ENCODE assay signal across 8 mouse cellular contexts in genomic region chr2:166657451-166658011, GRCm38 (mm10). TPM values are rescaled to one million over a fixed set of nuclear protein-coding genes. Genes with fewer than 3 reads are reported as not detected.
DNase-seq lines count a peak whose midpoint lies in the region; ATAC-seq and TF ChIP-seq lines count a peak whose summit lies in the region.

No protein-coding gene starts in this region.

- WGBS in forebrain, postnatal 0 days: 41% methylated on average over 10 of the region's 10 CpGs
- WGBS in midbrain, embryonic 12.5 days: 26% methylated on average over 10 of the region's 10 CpGs

- TF ChIP-seq CTCF in forebrain, postnatal 0 days (IDR thresholded peaks at IDR 0.05; ENCODE audit: low read depth): no peak

- peak; percentile 72 for DNase-seq in embryo, embryonic 10 days (ENCODE audit: low spot score)
- no peak for DNase-seq in embryo, embryonic 9.5 days (ENCODE audit: extremely low spot score)
- DNase-seq in forebrain, postnatal 0 days: no peak
- DNase-seq in kidney, postnatal 14 days: peak; percentile 69
- DNase-seq in left cerebral cortex, adult 8-10 months (ENCODE audit: low spot score in 2 of 2): no peak
- DNase-seq in B cell, adult 2 months: no peak
- DNase-seq in cerebellum, postnatal 10 days: no peak

- no peaks in the 10 kb centered on the region for H3K9me3 ChIP-seq in forebrain, postnatal 0 days (ENCODE audit: low read length)
- no peaks in the 10 kb centered on the region for H3K9me3 ChIP-seq in midbrain, embryonic 12.5 days

- H3K4me2 ChIP-seq in forebrain, postnatal 0 days (ENCODE audit: low read depth): no peak overlapping the region
- H3K4me2 ChIP-seq in midbrain, embryonic 12.5 days (replicated peaks): no peak overlapping the region

- ATAC-seq in forebrain, postnatal 0 days: 0 out of 2 replicates have a peak, but pooled peaks have one; percentile 12
- ATAC-seq in midbrain, embryonic 12.5 days (ENCODE audit: low FRiP score, low read depth): peak; percentile 16; the same call in 1 of the 2 replicates

- H3K4me1 ChIP-seq in forebrain, postnatal 0 days (ENCODE audit: insufficient read depth): peaks cover under 1% of the 10 kb centered on the region
- H3K4me1 ChIP-seq in midbrain, embryonic 12.5 days: peaks cover 61% of the 10 kb centered on the region

- no peak overlapping the region for H3K27ac ChIP-seq in forebrain, postnatal 0 days (ENCODE audit: low read depth, low read length)
- H3K27ac ChIP-seq in midbrain, embryonic 12.5 days (replicated peaks): peak overlapping the region; percentile 86

- no peaks in the 10 kb centered on the region for H3K36me3 ChIP-seq in forebrain, postnatal 0 days (ENCODE audit: insufficient read depth)
- H3K36me3 ChIP-seq in midbrain, embryonic 12.5 days: no peaks in the 10 kb centered on the region

- H3K9ac ChIP-seq in forebrain, postnatal 0 days: no peak overlapping the region
- no peak overlapping the region for H3K9ac ChIP-seq in midbrain, embryonic 12.5 days (replicated peaks)

- no peaks in the 10 kb centered on the region for H3K27me3 ChIP-seq in forebrain, postnatal 0 days (ENCODE audit: insufficient read depth, low read length)
- no peaks in the 10 kb centered on the region for H3K27me3 ChIP-seq in midbrain, embryonic 12.5 days

- H3K4me3 ChIP-seq in forebrain, postnatal 0 days (ENCODE audit: low read depth, low read length): no peak overlapping the region
- no peak overlapping the region for H3K4me3 ChIP-seq in midbrain, embryonic 12.5 days

RNA-seq across cellular contexts. Expression of gene Prex1, which starts 56.1 kb away (rescaled TPM):
- 30.6 and 31.3 TPM in 2 replicates for total RNA-seq in forebrain, postnatal 0 days (2014; rRNA removed)
- polyA plus RNA-seq in forebrain, postnatal 0 days (2015; fragmentation: Nextera tagmentation; extraction: Ambion mirVana): 14.5 and 17.5 TPM in 2 replicates
- 26.2 and 27.4 TPM in 2 replicates for polyA plus RNA-seq in midbrain, embryonic 12.5 days (2016; fragmentation: Nextera tagmentation; extraction: Ambion mirVana)
- total RNA-seq in left cerebral cortex, adult 8-10 months (2022): 10 to 100 TPM; 91.7 to 98.3 (median 95.8) TPM

Comparison
In these comparisons a context has a peak if more than half of its experiments do, and no peak if none do; other contexts are left out.
1. DNase-seq: peak in embryo, embryonic 10 days (single experiment) and kidney, postnatal 14 days (single experiment); none in embryo, embryonic 9.5 days (single experiment), forebrain, postnatal 0 days (single experiment), left cerebral cortex, adult 8-10 months (0 of 2), B cell, adult 2 months (0 of 2) and cerebellum, postnatal 10 days (0 of 2).